8 mouse cellular contexts compared by ENCODE assay signal in the genomic region with DNA sequence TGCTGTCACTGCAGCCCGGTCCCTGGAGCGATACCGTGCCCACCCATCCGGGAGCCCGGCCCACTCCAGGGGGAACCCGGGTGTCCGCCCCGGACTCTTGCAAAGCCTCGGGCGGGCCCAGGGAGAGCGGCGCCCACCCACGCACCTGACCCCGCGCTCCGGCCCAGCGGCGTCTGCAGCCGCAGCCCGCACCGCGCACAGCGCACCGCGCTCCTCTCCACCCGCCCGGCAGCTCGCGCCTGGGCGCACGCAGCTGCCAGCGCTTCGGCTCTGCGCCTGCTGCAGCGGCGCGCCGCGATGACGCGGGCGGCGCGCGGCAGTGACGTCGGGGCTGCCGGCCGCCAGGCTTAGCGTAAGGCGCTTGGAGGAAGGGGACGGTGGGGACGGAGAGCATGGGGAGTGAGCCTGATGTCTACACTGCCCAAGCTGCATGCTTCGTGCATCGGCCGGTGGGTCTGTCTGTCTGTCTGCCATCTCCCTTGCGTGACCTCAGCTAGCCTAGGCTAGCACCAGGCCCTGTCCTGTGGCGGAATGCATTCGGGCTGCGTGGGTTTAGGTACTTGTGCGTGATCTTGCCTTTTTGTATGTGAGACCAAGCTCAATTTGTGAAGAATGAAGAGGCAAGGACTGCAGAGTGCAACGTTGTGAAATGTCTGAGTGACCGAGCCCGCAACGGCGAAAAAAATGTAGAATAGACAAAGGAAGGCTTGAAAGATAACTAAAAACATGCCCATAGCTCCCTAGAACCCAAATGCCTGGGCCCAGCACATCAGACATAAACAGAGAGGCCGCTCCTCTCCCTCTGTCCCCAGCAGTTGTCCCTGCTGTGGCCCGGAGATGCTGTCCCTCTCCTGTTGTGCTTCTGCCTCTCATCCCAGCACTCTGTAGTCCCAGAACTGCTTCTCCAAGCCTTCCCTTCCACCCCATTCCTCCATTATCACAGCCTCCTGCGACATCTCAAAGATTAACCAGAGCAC. TPM values are rescaled to one million over a fixed set of nuclear protein-coding genes. Genes with fewer than 3 reads are reported as not detected.
DNase-seq lines count a peak whose midpoint lies in the region; ATAC-seq lines count a peak whose summit lies in the region.

No protein-coding gene starts in this region.

- DNase-seq in CD8-positive naive resting alpha-beta T cell, adult 2 months (ENCODE audit: low read depth in 2 of 2, low spot score in 2 of 2): peak; percentile 53 to 66
- DNase-seq in fibroblast of lung, adult 2 months (ENCODE audit: low read depth): peak; percentile 73
- peak; percentile 92 for DNase-seq in kidney, postnatal 14 days
- peak; percentile 67 for DNase-seq in liver, embryonic 13.5 days
- peak; percentile 58 to 78 for DNase-seq in natural killer cell, adult 2 months (ENCODE audit: low spot score in 2 of 2)

- peak overlapping the region; percentile 95 for H3K4me2 ChIP-seq in heart, embryonic 15.5 days
- H3K4me2 ChIP-seq in liver, embryonic 13.5 days: peak overlapping the region; percentile 97
- H3K4me2 ChIP-seq in stomach, embryonic 14.5 days (replicated peaks; ENCODE audit: low read depth, low read length): peak overlapping the region; percentile 91

- H3K27ac ChIP-seq in brown adipose tissue, adult 24 weeks (replicated peaks; ENCODE audit: low read depth, low read length): peak overlapping the region; percentile 84
- H3K27ac ChIP-seq in heart, embryonic 15.5 days: peak overlapping the region; percentile 82
- peak overlapping the region; percentile 62 for H3K27ac ChIP-seq in liver, embryonic 13.5 days
- H3K27ac ChIP-seq in stomach, embryonic 14.5 days (ENCODE audit: low read length): peak overlapping the region; percentile 90

- WGBS in heart, embryonic 15.5 days: 1% methylated on average over 69 of the region's 69 CpGs
- under 1% methylated on average over 67 of the region's 69 CpGs for WGBS in liver, embryonic 13.5 days (ENCODE audit: insufficient replicate concordance)
- under 1% methylated on average over 63 of the region's 69 CpGs for WGBS in stomach, embryonic 14.5 days

- H3K27me3 ChIP-seq in heart, embryonic 15.5 days: no peaks in the 10 kb centered on the region
- H3K27me3 ChIP-seq in liver, embryonic 13.5 days: no peaks in the 10 kb centered on the region
- H3K27me3 ChIP-seq in stomach, embryonic 14.5 days (ENCODE audit: control insufficient read depth, insufficient read depth, low read length): no peaks in the 10 kb centered on the region

- peak; percentile 81 for ATAC-seq in heart, embryonic 15.5 days (replicated peaks; ENCODE audit: insufficient number of reproducible peaks, insufficient read depth, low FRiP score, low read depth)
- ATAC-seq in liver, embryonic 13.5 days (ENCODE audit: low read depth): peak; percentile 87
- peak; percentile 87 for ATAC-seq in stomach, embryonic 14.5 days (ENCODE audit: insufficient number of reproducible peaks, insufficient read depth, low FRiP score, low read depth)

- H3K4me1 ChIP-seq in brown adipose tissue, adult 24 weeks (ENCODE audit: control insufficient read depth, insufficient read depth, insufficient read length, low read length): peaks cover 2% of the 10 kb centered on the region; the same call in 1 of the 2 replicates
- peaks cover 24% of the 10 kb centered on the region for H3K4me1 ChIP-seq in heart, embryonic 15.5 days (replicated peaks)
- peaks cover 42% of the 10 kb centered on the region for H3K4me1 ChIP-seq in liver, embryonic 13.5 days (replicated peaks)
- H3K4me1 ChIP-seq in stomach, embryonic 14.5 days (ENCODE audit: control insufficient read depth, insufficient read depth, low read length): peaks cover 16% of the 10 kb centered on the region; the same call in 1 of the 2 replicates

- peak overlapping the region; percentile 68 for H3K4me3 ChIP-seq in brown adipose tissue, adult 24 weeks (ENCODE audit: insufficient read depth, low read depth, low read length)
- H3K4me3 ChIP-seq in heart, embryonic 15.5 days: peak overlapping the region; percentile 99
- H3K4me3 ChIP-seq in liver, embryonic 13.5 days (replicated peaks): peak overlapping the region; percentile 91
- peak overlapping the region; percentile 95 for H3K4me3 ChIP-seq in stomach, embryonic 14.5 days (ENCODE audit: low read depth, low read length)

- H3K9me3 ChIP-seq in heart, embryonic 15.5 days (replicated peaks): no peaks in the 10 kb centered on the region
- no peaks in the 10 kb centered on the region for H3K9me3 ChIP-seq in liver, embryonic 13.5 days (replicated peaks)
- H3K9me3 ChIP-seq in stomach, embryonic 14.5 days (ENCODE audit: control insufficient read depth, low read depth, low read length): no peaks in the 10 kb centered on the region

- H3K9ac ChIP-seq in heart, embryonic 15.5 days: peak overlapping the region; percentile 86
- H3K9ac ChIP-seq in liver, embryonic 13.5 days: peak overlapping the region; percentile 84
- peak overlapping the region; percentile 76 for H3K9ac ChIP-seq in stomach, embryonic 14.5 days (replicated peaks; ENCODE audit: low read depth, low read length)

- peaks cover 2% of the 10 kb centered on the region; the same call in 1 of the 2 replicates for H3K36me3 ChIP-seq in heart, embryonic 15.5 days
- peaks cover 18% of the 10 kb centered on the region for H3K36me3 ChIP-seq in liver, embryonic 13.5 days
- peaks cover 10% of the 10 kb centered on the region; the same call in 1 of the 2 replicates for H3K36me3 ChIP-seq in stomach, embryonic 14.5 days (ENCODE audit: control insufficient read depth, insufficient read depth, low read length)

RNA-seq across cellular contexts. Expression of a gene that starts 27.6 kb away (rescaled TPM):
- polyA plus RNA-seq in brown adipose tissue, adult 24 weeks (2012; ENCODE audit: insufficient read depth, insufficient read length, missing spikeins): 110 and 122 TPM in 2 replicates
- 8.6 and 11.5 TPM in 2 replicates for polyA plus RNA-seq in heart, embryonic 15.5 days (2015; fragmentation: Nextera tagmentation; extraction: Ambion mirVana)
- 16.6 and 21.5 TPM in 2 replicates for polyA plus RNA-seq in liver, embryonic 13.5 days (2015; fragmentation: Nextera tagmentation; extraction: Ambion mirVana)
- 16.6 and 17.7 TPM in 2 replicates for polyA plus RNA-seq in stomach, embryonic 14.5 days (2014; fragmentation: Nextera tagmentation; extraction: Ambion mirVana)

Comparison
In these comparisons a context has a peak if more than half of its experiments do, and no peak if none do; other contexts are left out.
1. Peak in every context shown above with its lines: DNase-seq, ATAC-seq, H3K4me3 ChIP-seq and H3K27ac ChIP-seq.